21 mouse cellular contexts compared by ENCODE assay signal in the genomic region with DNA sequence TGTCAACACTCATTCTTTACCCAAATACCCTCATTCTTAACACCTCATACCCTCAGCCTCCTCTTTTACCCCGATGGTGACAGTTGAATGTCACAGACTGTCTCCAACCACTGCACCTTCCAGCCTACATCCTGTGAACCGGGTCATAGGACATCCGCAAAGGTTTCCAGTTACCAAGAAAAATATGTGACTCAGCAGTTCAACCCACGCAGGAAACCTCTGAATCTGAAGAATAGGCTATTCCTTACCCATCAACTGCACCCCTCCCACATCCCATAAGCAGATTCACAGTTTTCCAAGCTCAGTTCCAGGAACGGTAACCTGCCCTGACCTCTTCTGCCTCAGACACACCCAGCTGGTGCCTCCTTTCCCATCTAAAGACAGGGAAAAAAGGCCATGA. TPM values are rescaled to one million over a fixed set of nuclear protein-coding genes. Genes with fewer than 3 reads are reported as not detected.
DNase-seq lines count a peak whose midpoint lies in the region; TF ChIP-seq lines count a peak whose summit lies in the region.
"Had no signal": no experiment of that assay in that cellular context is flagged by ENCODE, and none has a peak within 500 bp of the region (broad histone marks: within the 10 kb centered on the region; RNA-seq: fewer than 3 reads in every experiment).

No protein-coding gene starts in this region.

- no peak overlapping the region for H3K4me3 ChIP-seq in heart, adult 2 months
- H3K4me3 ChIP-seq: embryonic facial prominence, embryonic 10.5 days; forebrain, embryonic 13.5 days; heart, embryonic 15.5 days had no signal

- 47% methylated on average over 5 of the region's 5 CpGs for WGBS in heart, adult 2 months

- H3K79me2 ChIP-seq in heart, adult 2 months (replicated peaks; ENCODE audit: control insufficient read depth, insufficient read depth, low read length): no peaks in the 10 kb centered on the region

- no peak for TF ChIP-seq EP300 in heart, adult 2 months (IDR thresholded peaks at IDR 0.05; ENCODE audit: insufficient read depth, low read depth, low read length)

- DNase-seq in heart, adult 11 months: peak; percentile 83
- DNase-seq in heart, adult 2 months: no peak
- DNase-seq in testis, postnatal 10 days (ENCODE audit: low spot score): peak; percentile 8
- no peak for DNase-seq in testis, postnatal 14 days (ENCODE audit: low spot score)
- DNase-seq in NIH3T3 (ENCODE audit: low read depth): peak; percentile 12
- no peak for DNase-seq in frontal cortex, adult 2 months (ENCODE audit: extremely low spot score in 1 of 2, low spot score in 1 of 2)
- DNase-seq in frontal cortex, postnatal 25 days (ENCODE audit: low spot score in 2 of 2): no peak
- DNase-seq: adrenal gland, postnatal 25 days; B cell, adult 2 months; cerebellum, adult 2 months; cerebellum, postnatal 10 days; forebrain, postnatal 0 days; gastrocnemius, postnatal 36 days; heart, adult 18-20 months; heart, postnatal 14 days had no signal

- no peak for TF ChIP-seq CTCF in heart, adult 2 months (IDR thresholded peaks at IDR 0.05)

- no peak for TF ChIP-seq POLR2A in heart, adult 2 months (IDR thresholded peaks at IDR 0.05; ENCODE audit: insufficient read depth, low read depth, low read length)

- H3K27ac ChIP-seq in heart, adult 2 months: no peak overlapping the region
- H3K27ac ChIP-seq: embryonic facial prominence, embryonic 10.5 days; forebrain, embryonic 13.5 days; heart, embryonic 15.5 days; hindbrain, embryonic 14.5 days had no signal

- intact Hi-C loops in heart, adult 2 months (cut with DNase I): no loop called here

- no peak overlapping the region for H3K9ac ChIP-seq in heart, adult 2 months (ENCODE audit: low read depth, low read length)
- H3K9ac ChIP-seq: forebrain, embryonic 13.5 days; forebrain, postnatal 0 days; heart, embryonic 15.5 days; hindbrain, embryonic 14.5 days had no signal

- H3K36me3 ChIP-seq in heart, adult 2 months (ENCODE audit: control insufficient read depth, insufficient read depth, low read length): no peaks in the 10 kb centered on the region
- H3K36me3 ChIP-seq: embryonic facial prominence, embryonic 10.5 days; heart, embryonic 15.5 days had no signal

- H3K4me1 ChIP-seq in heart, adult 2 months (ENCODE audit: control insufficient read depth, insufficient read depth, low read length): no peaks in the 10 kb centered on the region
- H3K4me1 ChIP-seq: embryonic facial prominence, embryonic 10.5 days; forebrain, embryonic 13.5 days; heart, embryonic 15.5 days had no signal

- H3K27me3 ChIP-seq in heart, adult 2 months (ENCODE audit: control insufficient read depth, insufficient read depth, low read length): no peaks in the 10 kb centered on the region
- H3K27me3 ChIP-seq: CH12.LX; forebrain, embryonic 13.5 days; heart, embryonic 15.5 days had no signal

RNA-seq across cellular contexts. Expression of a gene that starts 19.9 kb away (rescaled TPM):
- 100 to 1,000 TPM; 112 to 145 TPM for total RNA-seq in heart, adult 2 months (2021)
- 24.6 and 42.3 TPM in 2 replicates for polyA plus RNA-seq in heart, adult 2 months (2012; rRNA removed)
- 16.2 and 17.3 TPM in 2 replicates for polyA plus RNA-seq in frontal cortex, adult 2 months (2012; rRNA removed)

RNA-seq across cellular contexts. Expression of a gene that starts 53.9 kb away (rescaled TPM):
- under 1 TPM; 0.57 TPM for total RNA-seq in heart, adult 2 months (2021)
- polyA plus RNA-seq in heart, adult 2 months (2012; rRNA removed): 0.41 and 0.53 TPM in 2 replicates
- 0.46 and 0.52 TPM in 2 replicates for polyA plus RNA-seq in frontal cortex, adult 2 months (2012; rRNA removed)
- total RNA-seq: CH12.LX; forebrain, postnatal 0 days; gastrocnemius, adult 8-10 months had no signal
- polyA plus RNA-seq: cerebellum, adult 2 months; forebrain, postnatal 0 days; hindbrain, embryonic 14.5 days had no signal

Comparison
In these comparisons a context has a peak if more than half of its experiments do, and no peak if none do; other contexts are left out.
1. DNase-seq: peak in heart, adult 11 months (single experiment), testis, postnatal 10 days (single experiment) and NIH3T3 (single experiment); none in heart, adult 2 months (0 of 2), testis, postnatal 14 days (single experiment), frontal cortex, adult 2 months (0 of 2) and frontal cortex, postnatal 25 days (0 of 2).